Comparison of ENCODE assay signal across 8 mouse cellular contexts in genomic region chr7:115216838-115217237, GRCm38 (mm10).
DNase-seq lines count a peak whose midpoint lies in the region; ATAC-seq and TF ChIP-seq lines count a peak whose summit lies in the region.

No protein-coding gene starts in this region.

- no peaks in the 10 kb centered on the region for H3K36me3 ChIP-seq in embryonic facial prominence, embryonic 15.5 days
- H3K36me3 ChIP-seq in heart, embryonic 10.5 days = no peaks in the 10 kb centered on the region
- H3K36me3 ChIP-seq in kidney, embryonic 14.5 days (ENCODE audit: control insufficient read depth, insufficient read depth, low read length) = no peaks in the 10 kb centered on the region
- H3K36me3 ChIP-seq in limb, embryonic 14.5 days (ENCODE audit: control insufficient read depth, insufficient read depth, low read length) = no peaks in the 10 kb centered on the region
- H3K36me3 ChIP-seq in midbrain, postnatal 0 days (ENCODE audit: insufficient read depth, low read length) = no peaks in the 10 kb centered on the region

- peak; percentile 73 for TF ChIP-seq CTCF in bone marrow, adult 2 months (IDR thresholded peaks at IDR 0.05; ENCODE audit: control insufficient read depth, insufficient read depth, low read length)
- peak; percentile 91 for TF ChIP-seq CTCF in midbrain, postnatal 0 days (IDR thresholded peaks at IDR 0.05)

- 2% methylated on average over 13 of the region's 13 CpGs for WGBS in bone marrow, adult 2 months
- 1% methylated on average over 12 of the region's 13 CpGs for WGBS in embryonic facial prominence, embryonic 15.5 days
- 1% methylated on average over 13 of the region's 13 CpGs for WGBS in heart, embryonic 10.5 days
- 2% methylated on average over 10 of the region's 13 CpGs for WGBS in kidney, embryonic 14.5 days
- 4% methylated on average over 10 of the region's 13 CpGs for WGBS in limb, embryonic 14.5 days
- WGBS in midbrain, postnatal 0 days = under 1% methylated on average over 11 of the region's 13 CpGs

- peak; percentile 65 for DNase-seq in A20 (ENCODE audit: low read depth, low spot score)
- DNase-seq in heart, embryonic 10.5 days (ENCODE audit: low spot score) = peak; percentile 94
- peak; percentile 92 for DNase-seq in limb, embryonic 14.5 days (ENCODE audit: low spot score)
- DNase-seq in midbrain, postnatal 0 days (ENCODE audit: low spot score) = peak; percentile 94
- DNase-seq in spleen, postnatal 14 days (ENCODE audit: low spot score in 2 of 2) = peak; percentile 14 to 51

- no peaks in the 10 kb centered on the region for H3K9me3 ChIP-seq in embryonic facial prominence, embryonic 15.5 days (replicated peaks)
- H3K9me3 ChIP-seq in heart, embryonic 10.5 days = no peaks in the 10 kb centered on the region
- H3K9me3 ChIP-seq in kidney, embryonic 14.5 days (ENCODE audit: control insufficient read depth, low read length) = no peaks in the 10 kb centered on the region
- H3K9me3 ChIP-seq in limb, embryonic 14.5 days (ENCODE audit: control insufficient read depth, low read length) = no peaks in the 10 kb centered on the region
- no peaks in the 10 kb centered on the region for H3K9me3 ChIP-seq in midbrain, postnatal 0 days (ENCODE audit: low read length)

- ATAC-seq in embryonic facial prominence, embryonic 15.5 days (ENCODE audit: insufficient number of reproducible peaks, low FRiP score, low TSS enrichment, low read depth) = peak; percentile 93
- peak; percentile 97 for ATAC-seq in kidney, embryonic 14.5 days (ENCODE audit: low FRiP score, low TSS enrichment)
- peak; percentile 95 for ATAC-seq in limb, embryonic 14.5 days (ENCODE audit: low FRiP score, low read depth)
- peak; percentile 83 for ATAC-seq in midbrain, postnatal 0 days (ENCODE audit: low FRiP score)

- no peak for TF ChIP-seq POLR2A in bone marrow, adult 2 months (IDR thresholded peaks at IDR 0.05; ENCODE audit: borderline replicate concordance, control insufficient read depth, low read depth, low read length)
- TF ChIP-seq POLR2A in limb, embryonic 14.5 days (IDR thresholded peaks at IDR 0.05; ENCODE audit: borderline replicate concordance, extremely low read depth, insufficient read depth, insufficient read length) = no peak

- no peak overlapping the region for H3K27ac ChIP-seq in bone marrow, adult 2 months (ENCODE audit: control insufficient read depth, insufficient read depth, low read depth, low read length, poor library complexity)
- no peak overlapping the region for H3K27ac ChIP-seq in embryonic facial prominence, embryonic 15.5 days (replicated peaks)
- peak overlapping the region; percentile 85 for H3K27ac ChIP-seq in heart, embryonic 10.5 days
- no peak overlapping the region for H3K27ac ChIP-seq in kidney, embryonic 14.5 days (ENCODE audit: low read depth, low read length)
- H3K27ac ChIP-seq in limb, embryonic 14.5 days (replicated peaks; ENCODE audit: low read depth, low read length) = no peak overlapping the region
- no peak overlapping the region for H3K27ac ChIP-seq in midbrain, postnatal 0 days (ENCODE audit: low read depth, low read length)

- H3K27me3 ChIP-seq in embryonic facial prominence, embryonic 15.5 days = peaks cover 27% of the 10 kb centered on the region
- H3K27me3 ChIP-seq in heart, embryonic 10.5 days (ENCODE audit: insufficient read depth, poor library complexity, severe bottlenecking) = no peaks in the 10 kb centered on the region; the same call in 1 of the 2 replicates
- H3K27me3 ChIP-seq in kidney, embryonic 14.5 days (ENCODE audit: control insufficient read depth, insufficient read depth, low read length) = no peaks in the 10 kb centered on the region
- 0 out of 2 replicates have a peak, but pooled peaks cover 4% of the 10 kb centered on the region for H3K27me3 ChIP-seq in limb, embryonic 14.5 days (ENCODE audit: control insufficient read depth, insufficient read depth, low read length)
- H3K27me3 ChIP-seq in midbrain, postnatal 0 days (ENCODE audit: insufficient read depth, low read length) = peaks cover 4% of the 10 kb centered on the region; the same call in 1 of the 2 replicates

- H3K4me3 ChIP-seq in bone marrow, adult 2 months (replicated peaks; ENCODE audit: control insufficient read depth, low read depth, low read length) = no peak overlapping the region
- H3K4me3 ChIP-seq in embryonic facial prominence, embryonic 15.5 days (replicated peaks) = peak overlapping the region; percentile 35
- peak overlapping the region; percentile 57 for H3K4me3 ChIP-seq in heart, embryonic 10.5 days
- peak overlapping the region; percentile 32 for H3K4me3 ChIP-seq in kidney, embryonic 14.5 days (ENCODE audit: low read length)
- peak overlapping the region; percentile 32 for H3K4me3 ChIP-seq in limb, embryonic 14.5 days (replicated peaks; ENCODE audit: low read length)
- peak overlapping the region; percentile 25 for H3K4me3 ChIP-seq in midbrain, postnatal 0 days (ENCODE audit: low read depth, low read length)

- peaks cover 1% of the 10 kb centered on the region; the same call in 1 of the 2 replicates for H3K4me1 ChIP-seq in bone marrow, adult 2 months (ENCODE audit: control insufficient read depth, insufficient read depth, low read length)
- H3K4me1 ChIP-seq in embryonic facial prominence, embryonic 15.5 days = peaks cover 14% of the 10 kb centered on the region
- H3K4me1 ChIP-seq in heart, embryonic 10.5 days = peaks cover 27% of the 10 kb centered on the region
- peaks cover 12% of the 10 kb centered on the region; the same call in 1 of the 2 replicates for H3K4me1 ChIP-seq in kidney, embryonic 14.5 days (ENCODE audit: control insufficient read depth, insufficient read depth, low read length)
- H3K4me1 ChIP-seq in limb, embryonic 14.5 days (ENCODE audit: control insufficient read depth, insufficient read depth, low read length) = peaks cover 17% of the 10 kb centered on the region
- no peaks in the 10 kb centered on the region for H3K4me1 ChIP-seq in midbrain, postnatal 0 days (ENCODE audit: insufficient read depth, low read length)

- peak overlapping the region; percentile 64 for H3K4me2 ChIP-seq in embryonic facial prominence, embryonic 15.5 days (replicated peaks)
- H3K4me2 ChIP-seq in kidney, embryonic 14.5 days (replicated peaks; ENCODE audit: low read depth, low read length) = peak overlapping the region; percentile 55
- peak overlapping the region; percentile 70 for H3K4me2 ChIP-seq in limb, embryonic 14.5 days (replicated peaks; ENCODE audit: low read depth, low read length, severe bottlenecking)
- H3K4me2 ChIP-seq in midbrain, postnatal 0 days (ENCODE audit: low read depth, low read length, poor library complexity, severe bottlenecking) = peak overlapping the region; percentile 62

- H3K9ac ChIP-seq in embryonic facial prominence, embryonic 15.5 days = no peak overlapping the region
- H3K9ac ChIP-seq in kidney, embryonic 14.5 days (ENCODE audit: low read depth, low read length) = 0 out of 2 replicates have a peak overlapping the region, but pooled peaks have one; percentile 31
- peak overlapping the region; percentile 28 for H3K9ac ChIP-seq in limb, embryonic 14.5 days (ENCODE audit: low read depth, low read length, severe bottlenecking)
- H3K9ac ChIP-seq in midbrain, postnatal 0 days (replicated peaks; ENCODE audit: low read length, poor library complexity, severe bottlenecking) = peak overlapping the region; percentile 50

Comparison
In these comparisons a context has a peak if more than half of its experiments do, and no peak if none do; other contexts are left out.
1. DNase-seq: peak in every context shown above with its lines; median percentile 94 in heart, embryonic 10.5 days; 94 in midbrain, postnatal 0 days; 92 in limb, embryonic 14.5 days; 65 in A20; 32 in spleen, postnatal 14 days.